Mouse (Mus musculus) G1E (cell line): ENCODE measurements around the gene Rasl10b.

Experiments
- CTCF ChIP-seq: IDR thresholded peaks from 2 replicates; pipeline ENCODE4 v1.5.1; 2012; ENCODE audit warnings: low read depth, low read length, inconsistent platforms, mixed read lengths
- GATA1 ChIP-seq: IDR thresholded peaks from 2 replicates; pipeline ENCODE4 v1.6.1; 2012; ENCODE audit warnings: borderline replicate concordance, low read length, inconsistent platforms, mixed read lengths

- TF ChIP-seq GATA1 (no peak), CTCF (no peak)
These were observed 30.6 kb downstream of the Rasl10b start for GRCm38 (mm10) chr11:83439426-83440060.
